Mouse (Mus musculus) kidney, postnatal 4 days (tissue): ENCODE data around the gene Pla2r1.

Experiments used
- DNase-seq, 2 experiments: peaks; one replicate each; pipeline ENCODE4 v3.0.0; 2021; ENCODE audit warnings: mixed read lengths in 2 of 2

Gene Pla2r1

GRCm38 (mm10) chr2:60552902-60553682, at the start of gene Pla2r1:
Gene Pla2r1 (minus strand): TSS chr2:60553308.
- DNase-seq, result peak; percentile 75 to 82

- no peak for DNase-seq
These were observed 48.2 kb upstream of the Pla2r1 start for GRCm38 (mm10) chr2:60601326-60601725.

GRCm38 (mm10) chr2:60600863-60601262, 47.8 kb upstream of the Pla2r1 start:
- peak; percentile 18 to 29 for DNase-seq

GRCm38 (mm10) chr2:60583416-60583815, 30.3 kb upstream of the Pla2r1 start:
- no peak for DNase-seq

GRCm38 (mm10) chr2:60554561-60554960, 1.5 kb upstream of the Pla2r1 start:
- DNase-seq, result no peak

GRCm38 (mm10) chr2:60552177-60552901, 769 bp downstream of the Pla2r1 start:
- peak; percentile 18 to 31 for DNase-seq

GRCm38 (mm10) chr2:60551673-60552072, 1.4 kb downstream of the Pla2r1 start:
- no peak for DNase-seq

- DNase-seq, result no peak
These were observed 2.6 kb downstream of the Pla2r1 start for GRCm38 (mm10) chr2:60550521-60550920.

GRCm38 (mm10) chr2:60549851-60550250, 3.3 kb downstream of the Pla2r1 start:
- no peak for DNase-seq

- peak in 1 of 2 experiments; percentile 24 for DNase-seq
These were observed 7.0 kb downstream of the Pla2r1 start for GRCm38 (mm10) chr2:60546082-60546481.

GRCm38 (mm10) chr2:60544006-60544405, 9.1 kb downstream of the Pla2r1 start:
- no peak for DNase-seq

- no peak for DNase-seq
These were observed 11.4 kb downstream of the Pla2r1 start for GRCm38 (mm10) chr2:60541745-60542144.

- no peak for DNase-seq
These were observed 12.8 kb downstream of the Pla2r1 start for GRCm38 (mm10) chr2:60540346-60540745.

GRCm38 (mm10) chr2:60538710-60539109, 14.4 kb downstream of the Pla2r1 start:
- DNase-seq, result no peak

GRCm38 (mm10) chr2:60538274-60538673, 14.8 kb downstream of the Pla2r1 start:
- DNase-seq, result no peak

GRCm38 (mm10) chr2:60534755-60535154, 18.4 kb downstream of the Pla2r1 start:
- DNase-seq, result no peak

GRCm38 (mm10) chr2:60533026-60533425, 20.1 kb downstream of the Pla2r1 start:
- no peak for DNase-seq

GRCm38 (mm10) chr2:60532495-60532894, 20.6 kb downstream of the Pla2r1 start:
- DNase-seq, result no peak

GRCm38 (mm10) chr2:60515817-60516216, 37.3 kb downstream of the Pla2r1 start:
- DNase-seq, result peak; percentile 24 to 36

- no peak for DNase-seq
These were observed 38.2 kb downstream of the Pla2r1 start for GRCm38 (mm10) chr2:60514863-60515262.

GRCm38 (mm10) chr2:60510718-60511117, 42.4 kb downstream of the Pla2r1 start:
- no peak for DNase-seq

- DNase-seq, result no peak
These were observed 48.0 kb downstream of the Pla2r1 start for GRCm38 (mm10) chr2:60505145-60505544.

GRCm38 (mm10) chr2:60504718-60505117, 48.4 kb downstream of the Pla2r1 start:
- no peak for DNase-seq

- DNase-seq, result no peak
These were observed 49.1 kb downstream of the Pla2r1 start for GRCm38 (mm10) chr2:60503991-60504390.
